Mouse (Mus musculus): ENCODE measurements around the gene Maats1.

Gene Maats1

DNA sequence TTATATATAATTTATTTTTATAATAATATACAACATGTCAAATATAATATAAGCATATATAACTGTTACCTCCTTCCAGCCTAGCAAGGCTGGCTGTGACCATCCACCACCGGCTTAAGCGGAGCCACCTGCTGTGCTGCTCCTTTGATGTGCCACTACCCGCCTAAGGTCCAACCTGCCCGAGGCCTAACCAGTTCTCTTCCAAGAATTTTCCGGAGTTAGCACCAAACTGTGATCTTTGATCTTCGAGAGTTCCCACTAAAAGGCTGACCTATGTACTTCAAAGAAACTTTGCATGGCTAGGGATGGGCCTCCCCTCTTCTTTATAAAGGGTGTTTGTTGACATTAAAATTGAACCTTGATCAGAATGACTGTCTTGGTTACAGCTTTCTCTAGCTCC is 7.5 kb downstream of the Maats1 start:
- no peak for TF ChIP-seq GATA4 (IDR thresholded peaks at IDR 0.05; ENCODE audit: insufficient replicate concordance, low read length)

DNA sequence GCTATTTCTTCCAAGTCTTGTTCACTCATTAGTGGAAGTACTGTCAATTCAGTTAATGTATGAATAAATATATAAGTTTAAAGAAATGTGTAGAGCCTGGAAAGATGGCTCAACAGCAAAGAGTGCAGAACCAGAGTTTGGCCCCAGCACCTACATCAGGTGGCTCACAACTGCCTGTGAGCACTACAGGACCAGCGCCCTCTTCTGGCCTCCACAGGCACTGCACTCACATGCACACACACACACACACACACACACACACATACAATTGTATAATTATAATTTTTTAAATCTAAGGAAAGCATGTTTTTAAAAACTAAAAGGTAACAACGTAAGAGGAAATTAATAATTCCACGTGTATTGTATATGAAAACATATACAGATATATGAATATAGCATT is 12.6 kb downstream of the Maats1 start:
- no peak for TF ChIP-seq GATA4 (IDR thresholded peaks at IDR 0.05; ENCODE audit: insufficient replicate concordance, low read length)

DNA sequence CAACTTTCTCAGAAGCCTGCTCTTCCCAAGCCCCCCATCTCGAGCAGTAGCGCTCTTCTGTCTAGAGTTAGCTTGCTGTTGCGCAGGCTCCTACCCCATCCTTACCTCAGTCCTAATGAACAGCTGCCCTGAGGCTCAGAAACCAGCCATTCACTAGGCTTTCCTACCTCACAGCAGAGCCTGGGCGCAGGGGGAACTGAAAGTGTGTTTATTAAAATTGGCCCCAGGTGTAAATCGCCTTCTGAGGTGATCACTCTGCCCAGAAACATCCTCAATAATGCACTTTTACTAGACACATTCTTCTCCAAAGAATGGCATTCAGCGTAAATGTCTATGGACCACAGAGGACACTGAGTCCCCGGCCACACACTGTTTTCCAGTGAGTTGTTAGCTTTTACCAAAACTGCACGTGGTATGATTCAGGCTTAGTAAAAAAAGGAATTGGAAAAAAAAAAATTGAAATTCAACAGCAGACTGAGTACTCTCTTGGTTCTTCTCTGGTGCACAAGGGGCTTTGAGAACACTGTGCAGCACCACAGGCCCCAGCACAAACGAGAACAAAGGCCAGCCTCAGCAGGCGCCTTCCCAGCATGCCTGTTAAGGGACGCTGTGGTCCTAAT is 15.1 kb downstream of the Maats1 start:
- no peak for TF ChIP-seq GATA4 (IDR thresholded peaks at IDR 0.05; ENCODE audit: insufficient replicate concordance, low read length)

DNA sequence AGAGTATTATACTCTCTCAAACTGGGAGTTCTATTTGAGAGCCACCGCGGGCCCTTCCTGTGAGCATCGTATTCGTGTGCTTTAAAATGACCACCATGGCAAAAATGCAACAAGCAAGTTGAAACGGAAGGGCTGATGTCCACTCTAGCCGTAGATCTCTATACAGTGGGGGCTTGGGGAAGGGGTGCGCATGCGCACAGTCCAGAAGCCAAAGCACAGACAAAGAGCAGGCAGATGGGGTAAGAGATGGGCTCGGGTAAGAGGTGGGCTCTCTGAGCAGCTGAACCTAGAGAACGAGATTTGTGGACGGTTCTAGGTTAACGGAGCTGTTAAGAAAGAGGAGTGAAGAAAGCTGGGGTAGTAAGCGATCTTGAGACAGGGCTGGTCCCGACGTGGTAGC is 17.6 kb downstream of the Maats1 start:
- no peak for TF ChIP-seq GATA4 (IDR thresholded peaks at IDR 0.05; ENCODE audit: insufficient replicate concordance, low read length)

DNA sequence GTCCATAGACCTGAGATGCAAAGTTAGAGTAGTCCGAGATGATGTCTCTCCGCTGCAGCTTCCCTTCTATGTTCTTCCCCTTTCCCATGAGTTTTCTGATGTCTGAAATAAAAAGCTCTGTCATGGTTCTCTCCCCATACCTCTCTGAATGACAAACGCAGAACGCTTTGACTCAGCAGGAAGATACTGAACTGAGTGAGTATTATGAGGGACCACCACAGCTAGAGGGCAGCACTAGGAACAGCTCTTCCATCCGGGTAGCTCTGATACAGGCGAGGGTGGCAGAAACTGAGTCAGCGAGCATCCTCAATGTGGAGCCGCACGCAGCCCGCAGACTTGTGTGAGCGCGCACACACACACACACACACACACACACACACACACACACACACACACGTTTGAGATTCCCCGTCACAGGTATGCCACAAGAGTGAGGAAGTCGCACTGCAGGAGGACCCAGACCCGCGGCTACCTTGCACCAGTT is 20.4 kb downstream of the Maats1 start:
- no peak for TF ChIP-seq GATA4 (IDR thresholded peaks at IDR 0.05; ENCODE audit: insufficient replicate concordance, low read length)

DNA sequence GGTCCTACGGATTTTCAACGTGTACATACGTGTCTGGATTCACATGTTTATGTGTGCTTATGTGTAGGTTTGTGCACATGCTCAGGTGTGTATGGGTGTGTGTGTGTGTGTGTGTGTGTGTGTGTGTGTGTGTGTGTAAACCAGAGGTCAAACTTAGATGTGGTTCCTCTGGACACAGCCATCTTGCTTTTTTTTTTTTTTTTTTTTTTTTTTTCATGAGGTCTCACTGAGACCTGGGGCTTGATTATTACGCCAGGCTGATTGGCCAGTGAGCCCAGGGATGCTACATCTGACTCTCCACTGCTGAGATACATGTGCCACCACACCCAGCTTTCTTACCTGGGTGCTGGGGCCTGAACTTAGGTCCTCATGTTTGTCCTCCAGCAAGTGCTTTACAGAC is 22.9 kb downstream of the Maats1 start:
- TF ChIP-seq GATA4 (IDR thresholded peaks at IDR 0.05; ENCODE audit: insufficient replicate concordance, low read length) = no peak

DNA sequence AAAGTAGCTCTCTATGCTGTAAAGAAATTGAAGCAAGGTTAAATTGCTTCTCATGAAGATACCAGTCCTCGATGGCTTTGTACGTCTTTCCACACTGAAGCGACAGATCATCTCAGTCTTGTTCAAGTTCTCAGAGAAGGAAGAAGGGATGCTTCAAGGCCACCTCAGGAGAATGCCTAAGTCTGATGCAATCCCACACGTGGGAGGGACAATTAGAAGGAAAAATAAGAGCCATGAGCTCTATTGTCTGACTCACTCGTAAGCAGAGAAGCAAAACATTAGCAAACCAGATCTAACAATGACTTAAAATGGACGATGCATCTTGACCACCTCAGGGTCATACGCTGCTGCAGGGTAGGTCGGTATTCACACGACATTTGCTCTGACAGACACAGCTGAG is 23.5 kb downstream of the Maats1 start:
- TF ChIP-seq GATA4 (IDR thresholded peaks at IDR 0.05; ENCODE audit: insufficient replicate concordance, low read length) = no peak

DNA sequence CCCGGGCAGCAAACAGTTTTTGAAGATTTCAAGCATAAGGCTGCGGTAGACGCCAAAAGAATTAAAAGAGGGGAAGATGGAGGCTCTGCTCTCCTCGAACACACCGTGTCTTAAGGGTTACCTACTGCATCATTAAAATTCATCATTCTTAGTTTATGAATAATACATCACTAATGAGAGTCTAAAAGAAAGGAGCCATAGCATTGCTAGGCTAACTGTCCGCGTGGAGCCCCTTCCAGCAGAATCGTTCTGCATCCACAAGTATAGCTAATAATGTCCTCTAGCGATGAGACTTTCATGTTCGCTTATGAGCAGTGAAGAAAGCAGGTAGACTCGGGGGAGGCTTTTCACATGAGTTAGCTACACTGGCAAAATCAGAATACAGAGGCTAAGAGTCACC is 33.7 kb downstream of the Maats1 start:
- no peak for TF ChIP-seq GATA4 (IDR thresholded peaks at IDR 0.05; ENCODE audit: insufficient replicate concordance, low read length)

DNA sequence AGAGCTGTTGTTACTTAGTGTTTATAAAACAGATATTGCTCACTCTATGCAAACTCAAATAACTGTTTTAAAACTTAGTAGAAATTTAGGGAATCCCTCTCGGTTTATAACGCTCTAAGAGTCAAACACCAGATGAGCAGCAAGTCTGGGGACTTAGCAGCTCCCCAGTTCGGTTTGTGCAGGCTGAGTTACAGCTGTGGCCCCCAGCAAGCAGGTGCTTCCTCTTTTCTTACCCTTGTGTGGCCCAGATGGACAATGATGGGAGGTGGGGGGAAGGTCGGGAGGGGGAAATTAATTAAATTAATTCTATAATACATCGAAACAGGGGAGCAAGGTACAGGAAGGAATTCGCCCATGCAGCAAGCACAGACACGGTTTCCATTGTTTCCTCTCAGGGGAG is 34.3 kb downstream of the Maats1 start:
- no peak for TF ChIP-seq GATA4 (IDR thresholded peaks at IDR 0.05; ENCODE audit: insufficient replicate concordance, low read length)

DNA sequence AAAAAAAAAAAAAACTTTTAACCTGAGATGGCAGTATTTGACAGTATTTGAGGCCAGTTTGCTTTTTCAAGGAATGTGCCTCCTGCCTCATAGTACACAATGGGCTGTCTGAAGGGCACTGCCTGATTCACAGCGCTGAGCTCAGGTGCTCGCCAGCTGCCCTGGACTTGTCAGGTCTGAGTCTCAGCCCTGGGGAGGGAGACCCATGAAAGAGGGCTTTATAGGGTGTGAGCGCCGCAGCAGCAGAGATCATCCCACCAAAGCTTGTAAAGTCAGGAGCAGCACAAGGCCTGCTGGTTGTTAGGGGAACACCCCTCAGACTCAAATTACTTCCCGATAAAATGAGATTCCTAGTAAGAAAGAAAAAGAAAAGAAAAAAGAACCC is 34.7 kb downstream of the Maats1 start:
- TF ChIP-seq GATA4 (IDR thresholded peaks at IDR 0.05; ENCODE audit: insufficient replicate concordance, low read length) = no peak

DNA sequence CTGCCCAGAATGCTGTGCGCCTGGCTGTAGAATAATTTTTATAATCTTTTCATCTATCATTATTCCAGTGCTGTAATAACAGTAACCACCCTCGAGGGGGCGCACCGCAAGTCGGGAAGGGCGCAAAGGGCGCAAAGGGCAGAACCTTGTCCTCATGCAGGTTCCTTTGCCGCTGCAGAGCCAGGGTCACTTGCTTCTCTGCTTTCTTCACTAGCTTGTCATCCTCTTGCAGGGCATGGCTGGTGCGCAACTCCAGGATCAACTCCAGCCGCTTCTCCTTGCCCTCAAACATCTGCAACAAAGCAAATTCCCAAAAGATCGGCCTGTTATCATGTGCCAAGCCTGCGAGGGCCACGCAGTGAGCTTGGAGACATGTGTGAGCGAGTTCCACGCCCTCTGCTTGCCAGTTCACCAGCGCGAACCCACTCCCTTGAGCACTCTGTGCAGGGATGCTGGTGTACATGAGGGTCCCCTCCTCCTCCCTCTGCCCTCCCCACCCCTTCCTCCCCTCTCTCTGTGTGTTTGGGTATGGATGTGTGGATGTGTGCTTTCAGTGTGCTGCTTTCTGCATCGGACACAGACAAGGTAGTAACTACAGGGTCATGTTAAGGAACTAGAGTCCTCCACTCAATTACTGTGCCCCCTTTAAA is 35.2 kb downstream of the Maats1 start:
- TF ChIP-seq GATA4 (IDR thresholded peaks at IDR 0.05; ENCODE audit: insufficient replicate concordance, low read length) = no peak

DNA sequence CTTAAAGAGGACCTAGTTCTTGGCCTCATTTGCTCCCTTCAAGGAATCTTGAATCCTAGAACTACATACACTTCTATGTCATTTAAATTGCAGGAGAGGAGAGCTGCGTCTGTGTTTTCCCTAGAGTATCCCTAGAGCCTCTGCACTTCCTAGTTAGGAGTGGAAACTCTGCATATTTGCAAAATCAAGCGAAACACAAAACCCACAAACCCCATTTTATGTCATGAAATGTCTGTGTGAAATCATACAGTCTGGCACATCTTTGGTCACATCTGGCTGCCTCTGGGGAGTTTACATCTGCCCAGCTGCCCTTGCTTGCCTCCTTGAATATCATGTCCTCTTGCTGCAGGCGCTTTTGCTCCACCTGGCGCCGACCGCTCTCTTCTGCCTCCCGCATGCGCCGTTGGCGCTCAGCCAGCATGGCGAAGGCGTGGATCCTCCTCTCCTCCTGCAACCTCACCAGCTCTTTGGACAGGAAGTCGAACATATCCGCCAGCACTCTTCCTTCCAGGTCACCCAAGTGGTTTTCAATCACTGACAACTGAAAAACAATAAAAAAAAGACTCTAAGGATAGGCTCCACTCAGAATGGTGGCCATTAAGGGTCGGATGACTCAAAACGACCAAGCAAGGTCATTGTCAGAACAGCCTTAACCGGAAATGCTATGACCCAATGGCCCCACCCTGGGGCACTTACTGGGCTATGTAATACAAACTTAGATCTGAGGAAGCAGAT is 37.3 kb downstream of the Maats1 start:
- TF ChIP-seq GATA4 (IDR thresholded peaks at IDR 0.05; ENCODE audit: insufficient replicate concordance, low read length) = no peak

DNA sequence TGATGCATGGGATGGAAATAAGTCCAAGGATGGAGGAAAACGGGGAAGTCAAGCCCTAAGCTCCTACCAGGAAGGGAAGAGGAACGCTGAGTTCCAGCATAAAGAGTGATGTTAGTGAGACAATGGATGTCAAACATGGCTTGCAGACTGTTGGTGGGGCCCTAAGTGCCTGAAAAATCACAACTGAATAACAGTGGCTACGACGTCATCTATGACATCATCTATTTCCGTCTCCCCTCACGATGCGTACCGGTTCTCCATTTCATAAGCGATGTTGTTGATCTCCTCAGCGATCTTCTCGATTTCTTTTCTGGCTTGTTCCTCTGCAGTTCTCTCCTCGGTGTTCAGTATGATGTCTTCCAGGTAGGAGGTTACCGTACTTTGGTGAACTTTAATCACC is 39.6 kb downstream of the Maats1 start:
- TF ChIP-seq GATA4 (IDR thresholded peaks at IDR 0.05; ENCODE audit: insufficient replicate concordance, low read length) = no peak

DNA sequence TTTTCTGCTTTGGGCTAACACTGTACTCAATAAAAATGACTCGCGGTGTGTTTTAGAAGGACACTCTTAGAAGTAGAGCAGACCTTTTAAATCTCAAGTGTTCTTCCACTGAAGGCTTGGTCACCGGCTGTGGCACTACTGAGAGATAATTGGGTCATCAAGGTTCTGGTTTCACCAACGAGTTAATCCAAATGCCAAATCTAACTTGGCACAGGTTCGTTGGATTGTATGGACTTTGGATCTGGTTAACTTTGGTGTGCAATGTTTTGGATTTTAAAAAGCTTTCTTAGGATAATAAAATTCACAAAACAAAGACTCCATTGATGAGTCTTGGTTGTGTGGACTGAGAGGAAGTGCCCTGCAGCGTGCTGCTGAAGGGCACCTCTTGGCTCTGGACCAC is 43.5 kb downstream of the Maats1 start:
- no peak for TF ChIP-seq GATA4 (IDR thresholded peaks at IDR 0.05; ENCODE audit: insufficient replicate concordance, low read length)

DNA sequence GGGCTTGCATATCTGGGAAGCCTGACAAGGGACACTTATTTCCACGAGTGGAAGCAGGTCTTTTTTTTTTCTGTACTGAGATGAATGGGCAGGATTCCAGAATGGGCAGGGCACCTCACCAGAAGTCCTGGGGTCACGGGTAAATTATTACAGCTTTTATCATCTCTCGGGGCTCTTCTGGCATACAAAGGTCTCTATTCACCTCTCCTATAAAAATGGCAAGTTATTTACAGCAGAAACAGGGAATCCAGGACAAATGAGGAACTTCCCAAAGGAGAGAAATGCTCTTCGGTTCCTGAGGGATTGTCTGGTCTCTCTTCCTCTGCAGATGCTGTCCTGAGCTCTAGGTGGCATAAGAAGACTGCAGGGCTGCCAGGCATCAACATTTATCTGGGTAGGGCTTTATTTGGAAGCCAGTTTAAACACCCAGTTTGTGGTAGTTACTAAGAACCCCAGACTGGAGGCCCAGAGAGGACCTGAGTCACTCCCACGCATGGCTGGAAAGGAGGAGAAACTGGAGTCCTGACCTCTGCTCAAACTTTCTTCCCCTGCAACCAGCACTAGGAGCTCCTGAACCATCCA is 46.5 kb downstream of the Maats1 start:
- TF ChIP-seq GATA4 (IDR thresholded peaks at IDR 0.05; ENCODE audit: insufficient replicate concordance, low read length) = no peak
